Mouse (Mus musculus) lung, embryonic 16.5 days (tissue): ENCODE results near the gene Arid1b. TPM values are rescaled to one million over a fixed set of nuclear protein-coding genes. Genes with fewer than 3 reads are reported as not detected.

ENCODE experiments used
- ATAC-seq: fragments of 200-750 bp; cut with Nextera tagmentation; 2 replicates; pipeline ENCODE4 v1.8.0; 2017; ENCODE audit warnings: low read depth, mild to moderate bottlenecking, moderate library complexity
- H3K27ac ChIP-seq: fragments of 300-500 bp; sonication (generic); 2 replicates; pipeline ENCODE4 v1.5.1; 2014; ENCODE audit warnings: mild to moderate bottlenecking, control low read depth, low read length
- H3K27me3 ChIP-seq: fragments of 300-500 bp; sonication (generic); 2 replicates; pipeline ENCODE4 v1.6.1; 2014; ENCODE audit warnings: low read depth, low read length, mixed read lengths; ENCODE audit not compliant: control insufficient read depth, insufficient read depth
- H3K36me3 ChIP-seq: fragments of 300-500 bp; sonication (generic); 2 replicates; pipeline ENCODE4 v1.6.1; 2014; ENCODE audit warnings: low read length; ENCODE audit not compliant: control insufficient read depth, insufficient read depth
- H3K4me1 ChIP-seq: fragments of 300-500 bp; sonication (generic); replicated peaks from 2 replicates; pipeline ENCODE4 v1.6.1; 2014; ENCODE audit warnings: low read length, mixed read lengths; ENCODE audit not compliant: control insufficient read depth, insufficient read depth
- H3K4me2 ChIP-seq: fragments of 300-500 bp; sonication (generic); 2 replicates; pipeline ENCODE4 v1.6.1; 2014; ENCODE audit warnings: low read depth, low read length, control low read depth
- H3K4me3 ChIP-seq: fragments of 300-500 bp; sonication (generic); 2 replicates; pipeline ENCODE4 v1.5.1; 2014; ENCODE audit warnings: mild to moderate bottlenecking, low read length, control low read depth
- H3K9ac ChIP-seq: fragments of 300-500 bp; sonication (generic); 2 replicates; pipeline ENCODE4 v1.6.1; 2014; ENCODE audit warnings: low read length, control low read depth
- H3K9me3 ChIP-seq: fragments of 300-500 bp; sonication (generic); 2 replicates; pipeline ENCODE4 v1.6.1; 2016; ENCODE audit warnings: low read length; ENCODE audit not compliant: control insufficient read depth
- WGBS: fragments of 180-500 bp; shearing (Covaris S2); extraction: QIAGEN DNeasy Blood & Tissue Kit; methylation state at CpG from one replicate; pipeline ENCODE4 v1.1.7; 2014; 5-methylcytosine and 5-hydroxymethylcytosine counted together
- polyA plus RNA-seq: library from polyadenylated mRNA; unstranded; fragments of >200 nt; fragmentation: Nextera tagmentation; extraction: Ambion mirVana; gene quantifications from 2 replicates; pipeline ENCODE4 v1.2.1, GENCODE M21; 2015

Gene Arid1b
- polyA plus RNA-seq, 1 experiment from 2014 or later: 10.2 TPM

DNA sequence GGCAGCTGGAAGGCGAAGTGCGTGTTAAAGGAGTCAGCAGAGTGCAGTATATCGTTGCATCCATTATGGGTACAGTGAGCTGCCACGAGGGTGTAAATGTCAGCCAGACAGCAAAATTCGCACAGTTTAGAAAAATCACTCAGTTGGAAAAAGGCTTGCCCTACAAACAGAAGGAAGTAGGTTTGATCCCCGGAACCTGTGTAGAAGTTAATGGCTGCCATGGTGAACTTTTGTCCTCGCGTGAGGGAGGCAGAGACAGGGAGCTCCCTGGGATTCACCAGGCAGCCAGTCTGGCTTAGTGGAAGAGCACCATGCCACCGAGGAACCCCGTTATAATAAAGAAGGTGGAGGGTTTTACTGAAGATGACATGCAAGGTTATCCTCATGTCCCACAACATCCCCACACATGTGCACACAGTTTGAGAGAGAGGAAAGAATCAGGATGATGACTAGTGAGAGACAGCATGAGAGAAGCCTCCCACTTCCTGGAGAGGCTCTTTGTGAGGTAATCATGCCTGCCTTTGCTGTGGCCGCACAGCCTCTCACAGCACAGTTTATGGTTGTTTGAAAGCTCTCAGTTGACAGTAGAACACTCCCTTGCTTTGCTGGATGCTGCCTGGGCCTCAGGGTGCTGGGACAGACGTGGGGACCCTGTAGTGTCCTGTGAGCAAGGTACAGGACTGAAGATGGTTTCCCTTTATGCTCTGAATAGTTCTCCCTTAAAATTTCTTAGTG, 15.6 kb downstream of the Arid1b start:
- H3K9ac ChIP-seq: no peak overlapping the region
- no peaks in the 10 kb centered on the region for H3K9me3 ChIP-seq
- peaks cover 51% of the 10 kb centered on the region for H3K4me1 ChIP-seq
- ATAC-seq: no peak
- no peak overlapping the region for H3K4me2 ChIP-seq
- H3K27ac ChIP-seq: no peak overlapping the region
- WGBS: 64% methylated on average over 12 of the region's 12 CpGs
- no peaks in the 10 kb centered on the region for H3K27me3 ChIP-seq
- no peaks in the 10 kb centered on the region for H3K36me3 ChIP-seq
- no peak overlapping the region for H3K4me3 ChIP-seq

DNA sequence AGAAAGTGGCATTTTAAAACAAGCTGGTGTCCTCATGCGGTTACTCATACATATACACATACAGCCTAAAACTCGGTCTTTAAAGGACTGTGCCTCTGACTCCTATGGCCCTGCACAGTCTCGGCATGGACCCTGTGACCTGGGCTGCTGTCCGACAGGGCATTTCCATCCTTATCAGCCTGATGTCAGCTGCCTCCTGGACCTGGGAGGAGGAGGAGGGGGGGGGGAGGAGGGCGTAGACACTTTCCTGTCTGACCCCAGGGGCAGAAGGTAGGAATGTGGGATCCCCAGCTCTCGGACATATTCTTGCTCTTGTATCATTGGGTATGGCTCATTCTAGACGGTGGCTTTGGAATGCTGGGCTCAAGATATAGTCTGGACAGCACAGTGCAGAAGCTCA, 16.6 kb downstream of the Arid1b start:
- ATAC-seq: no peak
- Histone ChIP-seq H3K9me3 (no peaks in the 10 kb centered on the region), H3K4me2 (no peak overlapping the region), H3K4me3 (no peak overlapping the region), H3K4me1 (peaks cover 43% of the 10 kb centered on the region), H3K27me3 (no peaks in the 10 kb centered on the region), H3K9ac (no peak overlapping the region), H3K27ac (no peak overlapping the region), H3K36me3 (no peaks in the 10 kb centered on the region)
- 43% methylated on average over 7 of the region's 7 CpGs for WGBS

DNA sequence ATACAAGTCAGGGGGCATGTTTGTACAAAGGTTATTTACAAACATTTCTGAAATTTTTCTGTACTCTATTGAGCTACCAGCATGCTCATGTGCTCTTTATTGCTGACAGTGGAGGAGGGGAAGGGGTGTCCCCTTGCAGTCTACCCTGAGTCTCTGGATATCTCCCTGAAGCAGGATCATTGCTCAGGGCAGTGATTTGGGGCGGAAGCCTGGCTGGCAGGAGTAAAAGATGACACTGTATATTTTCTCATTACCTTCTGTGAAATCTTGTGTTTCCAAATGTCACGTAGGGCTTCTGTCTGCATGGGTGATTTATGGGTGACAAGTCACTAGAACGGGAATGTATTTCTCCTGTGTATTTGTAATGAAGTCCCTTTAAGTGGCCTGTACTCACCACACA, 18.0 kb downstream of the Arid1b start:
- no peaks in the 10 kb centered on the region for H3K27me3 ChIP-seq
- 55% methylated on average over 3 of the region's 3 CpGs for WGBS
- no peak overlapping the region for H3K9ac ChIP-seq
- H3K4me1 ChIP-seq: peaks cover 33% of the 10 kb centered on the region
- no peaks in the 10 kb centered on the region for H3K9me3 ChIP-seq
- ATAC-seq: no peak
- no peaks in the 10 kb centered on the region for H3K36me3 ChIP-seq
- H3K27ac ChIP-seq: no peak overlapping the region
- H3K4me2 ChIP-seq: no peak overlapping the region
- H3K4me3 ChIP-seq: no peak overlapping the region

DNA sequence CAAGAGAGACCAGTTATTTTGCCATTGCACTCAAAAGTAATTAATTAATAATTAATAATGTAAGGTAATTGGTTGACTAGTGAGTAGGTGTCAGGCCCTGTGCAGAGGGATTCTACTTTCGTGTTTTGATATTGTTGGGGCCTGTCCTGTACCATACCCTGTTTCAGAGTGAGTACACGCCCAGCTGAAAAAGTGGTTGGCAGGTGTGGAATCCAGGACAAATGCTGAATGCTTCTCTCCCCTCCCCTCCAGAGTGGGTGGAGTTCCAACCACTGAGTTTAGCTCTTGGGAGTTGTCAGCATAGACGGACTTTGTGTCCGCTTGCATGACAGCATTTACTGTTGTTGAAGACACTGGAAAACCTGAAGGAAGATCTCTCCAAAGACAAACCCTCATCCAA, 18.4 kb downstream of the Arid1b start:
- no peak overlapping the region for H3K27ac ChIP-seq
- no peaks in the 10 kb centered on the region for H3K36me3 ChIP-seq
- H3K4me1 ChIP-seq: peaks cover 29% of the 10 kb centered on the region
- H3K9me3 ChIP-seq: no peaks in the 10 kb centered on the region
- H3K27me3 ChIP-seq: no peaks in the 10 kb centered on the region
- H3K4me2 ChIP-seq: no peak overlapping the region
- WGBS: 71% methylated on average over 4 of the region's 4 CpGs
- H3K4me3 ChIP-seq: no peak overlapping the region
- no peak overlapping the region for H3K9ac ChIP-seq
- no peak for ATAC-seq

DNA sequence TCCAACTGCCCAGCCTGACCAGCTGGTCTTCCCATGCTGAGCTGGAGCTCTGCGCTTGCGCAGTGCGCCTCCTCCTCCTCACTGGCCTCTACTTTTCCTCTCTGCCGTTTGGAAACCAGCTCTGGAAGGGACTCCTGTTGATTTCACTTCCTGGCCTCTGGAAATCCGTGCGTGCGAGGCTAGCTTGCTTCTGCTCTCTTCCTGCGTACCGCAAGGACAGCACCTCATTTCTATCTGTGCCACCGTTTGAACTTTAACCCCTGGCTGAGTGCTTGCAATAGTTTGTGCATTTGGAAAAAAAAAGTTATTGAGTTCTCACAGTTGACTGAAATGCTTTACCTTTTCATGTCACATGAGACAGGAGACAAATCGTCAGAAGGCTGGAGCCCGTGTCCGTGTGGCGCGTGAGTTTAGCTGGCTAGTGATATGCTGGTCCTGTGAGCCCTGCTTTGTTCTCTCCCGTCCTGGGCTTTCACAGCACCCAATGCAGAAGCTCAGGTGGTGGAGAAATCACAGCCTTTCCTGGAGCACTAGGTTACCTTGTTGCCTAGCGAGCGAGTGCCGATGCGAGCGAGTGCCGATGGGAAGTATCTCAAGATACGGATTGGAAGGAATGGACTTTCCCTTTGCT, 20.3 kb downstream of the Arid1b start:
- no peak overlapping the region for H3K9ac ChIP-seq
- WGBS: 77% methylated on average over 23 of the region's 23 CpGs
- no peaks in the 10 kb centered on the region for H3K9me3 ChIP-seq
- no peak for ATAC-seq
- H3K27ac ChIP-seq: no peak overlapping the region
- peaks cover 20% of the 10 kb centered on the region for H3K4me1 ChIP-seq
- no peaks in the 10 kb centered on the region for H3K36me3 ChIP-seq
- H3K4me2 ChIP-seq: no peak overlapping the region
- no peaks in the 10 kb centered on the region for H3K27me3 ChIP-seq
- H3K4me3 ChIP-seq: no peak overlapping the region

DNA sequence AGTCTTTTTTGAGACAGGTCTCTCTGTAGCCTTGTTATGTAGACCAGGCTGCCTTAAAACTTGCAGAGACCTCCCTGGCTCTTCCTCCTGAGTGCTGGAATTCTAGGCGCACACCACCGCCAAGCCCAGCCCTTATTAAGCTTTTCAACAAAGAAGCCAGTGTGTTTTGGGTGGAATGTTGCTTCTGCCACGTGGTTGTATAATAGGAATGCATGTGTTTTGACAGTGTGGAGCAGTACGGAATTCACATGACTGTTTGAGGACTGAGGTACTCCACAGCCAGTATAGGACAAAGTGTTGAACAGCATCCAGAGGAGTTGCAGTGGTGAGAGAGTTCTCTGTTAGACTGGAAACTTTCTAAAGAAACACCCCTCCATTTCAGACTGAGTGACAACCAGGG, 22.3 kb downstream of the Arid1b start:
- H3K27ac ChIP-seq: no peak overlapping the region
- WGBS: 43% methylated on average over 4 of the region's 4 CpGs
- H3K4me1 ChIP-seq: peaks cover 15% of the 10 kb centered on the region
- no peaks in the 10 kb centered on the region for H3K27me3 ChIP-seq
- H3K4me2 ChIP-seq: no peak overlapping the region
- no peak overlapping the region for H3K9ac ChIP-seq
- ATAC-seq: no peak
- H3K4me3 ChIP-seq: no peak overlapping the region
- no peaks in the 10 kb centered on the region for H3K36me3 ChIP-seq
- no peaks in the 10 kb centered on the region for H3K9me3 ChIP-seq

DNA sequence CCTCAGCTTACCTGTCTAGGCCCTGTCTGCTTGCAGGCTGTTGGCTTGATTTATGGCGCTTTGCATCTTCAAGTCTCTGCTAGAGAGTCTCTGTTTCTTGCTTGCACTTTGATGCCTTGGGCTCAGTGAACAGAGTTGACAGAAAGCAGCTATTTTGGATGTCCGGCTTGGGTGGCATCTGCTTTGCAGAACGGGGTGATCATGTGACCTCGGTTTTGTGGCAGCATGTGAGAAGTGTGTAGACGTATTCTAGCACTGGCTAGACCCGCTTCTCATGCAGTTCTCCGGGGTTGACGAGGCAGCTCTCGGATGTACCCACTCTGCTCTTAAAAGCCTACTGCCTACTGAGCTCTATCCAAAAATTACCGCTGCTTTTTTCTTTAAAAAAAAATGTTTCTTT, 22.9 kb downstream of the Arid1b start:
- H3K27ac ChIP-seq: no peak overlapping the region
- no peaks in the 10 kb centered on the region for H3K36me3 ChIP-seq
- no peak overlapping the region for H3K9ac ChIP-seq
- H3K4me3 ChIP-seq: no peak overlapping the region
- peaks cover 19% of the 10 kb centered on the region for H3K4me1 ChIP-seq
- no peaks in the 10 kb centered on the region for H3K27me3 ChIP-seq
- no peak for ATAC-seq
- H3K4me2 ChIP-seq: no peak overlapping the region
- H3K9me3 ChIP-seq: no peaks in the 10 kb centered on the region
- 75% methylated on average over 10 of the region's 10 CpGs for WGBS

DNA sequence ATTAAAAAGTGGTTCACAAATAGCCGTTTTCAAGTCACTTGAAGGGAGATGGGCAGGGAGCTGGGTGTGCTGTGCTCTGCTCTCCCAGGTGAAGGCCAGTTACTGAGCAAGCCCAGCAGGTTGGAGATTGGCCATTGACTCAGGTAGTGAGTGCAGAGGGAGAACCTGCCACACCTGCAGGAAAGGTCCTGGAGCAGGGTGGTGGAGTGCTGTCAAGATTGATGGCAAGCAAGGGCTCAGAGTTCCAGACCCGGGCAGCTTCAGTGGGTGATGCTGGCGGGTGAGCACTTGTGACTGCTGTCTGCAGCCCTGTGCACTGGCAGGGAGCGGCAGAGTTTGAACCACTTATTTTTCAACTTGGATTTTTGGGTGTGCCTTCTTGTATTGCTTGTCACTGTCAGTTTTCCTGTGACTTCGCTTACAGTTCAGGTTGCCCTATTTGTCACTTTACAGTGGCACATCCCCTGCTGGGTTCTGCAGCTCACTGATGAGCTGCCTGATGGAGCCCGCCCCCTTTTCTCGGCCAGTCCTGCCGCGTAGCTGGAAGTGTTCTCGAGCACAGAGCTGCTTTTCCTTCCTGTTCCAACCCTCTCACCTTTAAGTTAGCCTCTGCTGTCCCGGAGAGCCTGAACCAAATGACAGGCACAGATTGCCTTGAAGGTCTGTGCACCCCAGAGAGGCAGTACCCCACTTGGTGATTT, 27.3 kb downstream of the Arid1b start:
- WGBS: 15% methylated on average over 11 of the region's 11 CpGs
- Histone ChIP-seq H3K36me3 (0 out of 2 replicates have a peak, but pooled peaks cover 2% of the 10 kb centered on the region), H3K9me3 (no peaks in the 10 kb centered on the region), H3K9ac (no peak overlapping the region; the same call in 1 of the 2 replicates), H3K4me2 (peak overlapping the region; percentile 40), H3K27me3 (no peaks in the 10 kb centered on the region), H3K27ac (no peak overlapping the region), H3K4me3 (no peak overlapping the region), H3K4me1 (peaks cover 34% of the 10 kb centered on the region)
- ATAC-seq: peak; percentile 37; the same call in 1 of the 2 replicates

DNA sequence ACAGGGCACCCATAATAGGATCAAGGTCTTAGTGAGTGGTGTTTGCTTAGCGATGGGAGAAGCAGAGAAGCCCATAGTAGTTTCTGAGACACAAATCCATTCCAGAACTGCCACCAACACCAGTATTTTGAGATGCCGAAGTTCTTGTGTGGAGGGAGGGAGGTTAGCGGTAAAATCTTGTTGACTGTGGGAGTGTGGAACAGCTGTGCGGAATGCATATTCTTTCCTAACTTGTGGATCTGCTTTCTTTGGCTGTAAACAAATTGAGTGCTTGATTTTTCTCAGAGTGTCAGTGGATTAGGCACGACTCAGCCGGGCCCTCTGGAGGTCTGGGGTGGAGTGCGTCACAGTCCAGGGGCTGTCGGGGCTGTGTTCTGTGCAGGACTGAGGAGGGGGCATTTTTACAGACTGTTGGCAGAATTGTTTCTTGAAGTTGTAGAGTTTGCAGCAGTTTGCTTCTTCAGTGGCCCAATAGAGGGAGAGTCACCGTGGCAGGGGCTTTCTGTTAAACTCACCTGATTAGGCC, 27.9 kb downstream of the Arid1b start:
- no peaks in the 10 kb centered on the region for H3K9me3 ChIP-seq
- H3K36me3 ChIP-seq: 0 out of 2 replicates have a peak, but pooled peaks cover 2% of the 10 kb centered on the region
- no peak overlapping the region; the same call in 1 of the 2 replicates for H3K9ac ChIP-seq
- H3K4me3 ChIP-seq: no peak overlapping the region
- H3K27ac ChIP-seq: no peak overlapping the region
- H3K27me3 ChIP-seq: no peaks in the 10 kb centered on the region
- WGBS: 32% methylated on average over 9 of the region's 9 CpGs
- ATAC-seq: peak; percentile 75
- peak overlapping the region; percentile 40 for H3K4me2 ChIP-seq
- H3K4me1 ChIP-seq: peaks cover 35% of the 10 kb centered on the region
